Mouse (Mus musculus) liver, embryonic 14.5 days (tissue): ENCODE measurements around the gene Sdk1. TPM values are rescaled to one million over a fixed set of nuclear protein-coding genes. Genes with fewer than 3 reads are reported as not detected.
A peak's percentile ranks its signal among the peaks of the same experiment; 100 is the strongest.

Experiments used
- ATAC-seq: fragments of 200-750 bp; cut with Nextera tagmentation; 2 replicates; pipeline ENCODE4 v1.8.0; 2017; ENCODE audit warnings: moderate number of reproducible peaks, mild to moderate bottlenecking, moderate library complexity; ENCODE audit not compliant: insufficient read depth
- DNase-seq, 3 experiments: peaks; one replicate each; pipeline ENCODE4 v3.0.0-alpha.2; 2012 to 2013; ENCODE audit warnings: low read depth in 3 of 3, low spot score in 3 of 3
- H3K27ac ChIP-seq: fragments of 300-500 bp; sonication (generic); 2 replicates; pipeline ENCODE4 v1.5.1; 2014; ENCODE audit warnings: moderate library complexity, mild to moderate bottlenecking, control low read depth, inconsistent platforms
- H3K27me3 ChIP-seq: fragments of 300-500 bp; sonication (generic); 2 replicates; pipeline ENCODE4 v1.6.1; 2014; ENCODE audit warnings: mild to moderate bottlenecking, low read length, moderate library complexity; ENCODE audit not compliant: control insufficient read depth, insufficient read depth
- H3K36me3 ChIP-seq: fragments of 300-500 bp; sonication (generic); replicated peaks from 2 replicates; pipeline ENCODE4 v1.6.1; 2014; ENCODE audit warnings: low read depth; ENCODE audit not compliant: control insufficient read depth, insufficient read depth
- H3K4me1 ChIP-seq, 2 experiments: fragments of 200-500 bp in 1 of 2; fragments of 300-500 bp in 1 of 2; sonication (generic) in 1 of 2; replicated peaks; 2 replicates each; pipeline ENCODE4 v1.6.1; 2012 to 2014; ENCODE audit warnings: antibody characterized with exemption in 1 of 2, inconsistent platforms in 1 of 2, low read length in 1 of 2; ENCODE audit not compliant: control insufficient read depth in 2 of 2, insufficient read depth in 2 of 2
- H3K4me2 ChIP-seq: fragments of 300-500 bp; sonication (generic); 2 replicates; pipeline ENCODE4 v1.6.1; 2014; ENCODE audit warnings: low read depth, mild to moderate bottlenecking, control low read depth, moderate library complexity
- H3K4me3 ChIP-seq, 2 experiments: fragments of 200-500 bp in 1 of 2; fragments of 300-500 bp in 1 of 2; sonication (generic) in 1 of 2; 2 replicates each; pipeline ENCODE4 v1.5.1; 2012 to 2014; ENCODE audit warnings: low read depth in 2 of 2, low read length in 2 of 2, mild to moderate bottlenecking in 2 of 2, control low read depth in 1 of 2, inconsistent platforms in 1 of 2, moderate library complexity in 1 of 2; ENCODE audit not compliant: insufficient read depth in 1 of 2
- H3K9ac ChIP-seq: fragments of 300-500 bp; sonication (generic); replicated peaks from 2 replicates; pipeline ENCODE4 v1.6.1; 2014; ENCODE audit warnings: mild to moderate bottlenecking, control low read depth, moderate library complexity
- H3K9me3 ChIP-seq: fragments of 300-500 bp; sonication (generic); 2 replicates; pipeline ENCODE4 v1.6.1; 2016; ENCODE audit warnings: low read length, mixed read lengths; ENCODE audit not compliant: control insufficient read depth
- CTCF ChIP-seq: IDR thresholded peaks from 2 replicates; pipeline ENCODE4 v1.5.1; 2016; ENCODE audit warnings: antibody characterized with exemption, low read depth, control low read depth
- EP300 ChIP-seq: IDR thresholded peaks from 2 replicates; pipeline ENCODE4 v1.6.1; 2016; ENCODE audit warnings: antibody characterized with exemption, low read depth
- WGBS: fragments of 180-500 bp; shearing (Covaris S2); extraction: QIAGEN DNeasy Blood & Tissue Kit; methylation state at CpG from one replicate; pipeline ENCODE4 v1.1.7; 2014; ENCODE audit not compliant: insufficient replicate concordance; 5-methylcytosine and 5-hydroxymethylcytosine counted together
- polyA plus RNA-seq, 2 experiments: library from polyadenylated mRNA; depleted of rRNA in 1 of 2; stranded (reverse) in 1 of 2; unstranded in 1 of 2; fragments of >200 nt; fragmentation: Nextera tagmentation in 1 of 2; extraction: Ambion mirVana in 1 of 2; gene quantifications; 2 replicates each; pipeline versions ENCODE4 v1.2.1 to v1.2.3; 2012 to 2014

Sdk1 gene
- polyA plus RNA-seq, 2 experiments, result 0.01 to 0.25 TPM

- no peak overlapping the region for H3K4me2 ChIP-seq
- no peaks in the 10 kb centered on the region for H3K9me3 ChIP-seq
- no peaks in the 10 kb centered on the region for H3K36me3 ChIP-seq
- ATAC-seq, result no peak
- no peak overlapping the region for H3K9ac ChIP-seq
- no peak overlapping the region for H3K27ac ChIP-seq
- H3K27me3 ChIP-seq, result no peaks in the 10 kb centered on the region
- no peak for DNase-seq
- no peak overlapping the region for H3K4me3 ChIP-seq
- 5% methylated on average over 1 of the region's 1 CpGs for WGBS
- TF ChIP-seq CTCF (no peak), EP300 (no peak)
- no peaks in the 10 kb centered on the region for H3K4me1 ChIP-seq
These were observed 746.1 kb downstream of the Sdk1 start for GRCm38 (mm10) chr5:141987287-141987799.

GRCm38 (mm10) chr5:141988685-141989084, 747.4 kb downstream of the Sdk1 start:
- H3K4me1 ChIP-seq, result no peaks in the 10 kb centered on the region
- H3K36me3 ChIP-seq, result no peaks in the 10 kb centered on the region
- no peaks in the 10 kb centered on the region for H3K9me3 ChIP-seq
- H3K27ac ChIP-seq, result no peak overlapping the region
- no peaks in the 10 kb centered on the region for H3K27me3 ChIP-seq
- no peak overlapping the region for H3K9ac ChIP-seq
- ATAC-seq (no peak), DNase-seq (no peak)
- H3K4me2 ChIP-seq, result no peak overlapping the region
- H3K4me3 ChIP-seq, result no peak overlapping the region
- TF ChIP-seq EP300, result no peak
- WGBS, result 51% methylated on average over 5 of the region's 5 CpGs

GRCm38 (mm10) chr5:141994192-141994591, 752.9 kb downstream of the Sdk1 start:
- no peaks in the 10 kb centered on the region for H3K4me1 ChIP-seq
- no peak for ATAC-seq

DNA sequence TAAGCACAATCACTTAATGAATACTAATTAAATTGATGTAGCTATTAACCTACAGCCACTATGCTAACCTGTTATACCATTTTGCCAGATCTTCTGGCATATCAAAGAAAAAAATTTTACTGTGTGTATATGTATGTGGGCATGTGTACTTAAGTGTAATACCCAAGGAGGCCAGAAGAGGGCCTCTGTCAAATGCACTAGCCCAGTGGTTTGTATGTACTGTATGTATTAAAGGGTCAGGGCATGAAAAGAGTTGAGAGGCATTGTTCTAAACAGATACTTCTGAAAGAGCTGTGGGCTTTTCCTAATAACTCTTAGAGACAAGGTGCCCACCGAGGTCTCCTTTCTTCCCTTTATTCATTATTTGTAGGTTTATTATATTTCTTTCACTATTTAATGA, 759.0 kb downstream of the Sdk1 start:
- Histone ChIP-seq H3K36me3 (no peaks in the 10 kb centered on the region), H3K4me1 (no peaks in the 10 kb centered on the region), H3K27ac (no peak overlapping the region), H3K4me3 (no peak overlapping the region), H3K9ac (no peak overlapping the region), H3K27me3 (no peaks in the 10 kb centered on the region), H3K9me3 (no peaks in the 10 kb centered on the region; the same call in 1 of the 2 replicates), H3K4me2 (no peak overlapping the region)
- TF ChIP-seq EP300 (no peak), CTCF (peak; percentile 4; the same call in 1 of the 2 replicates)
- ATAC-seq, result no peak
- no peak for DNase-seq
- 68% methylated on average over 1 of the region's 1 CpGs for WGBS

More at GRCm38 (mm10) chr5:141994192-141994591, 752.9 kb downstream of the Sdk1 start:
- H3K4me2 ChIP-seq, result no peak overlapping the region
- H3K4me3 ChIP-seq, result no peak overlapping the region
- H3K36me3 ChIP-seq, result no peaks in the 10 kb centered on the region
- no peak for DNase-seq
- no peak overlapping the region for H3K9ac ChIP-seq
- no peaks in the 10 kb centered on the region; the same call in 1 of the 2 replicates for H3K9me3 ChIP-seq
- H3K27me3 ChIP-seq, result no peaks in the 10 kb centered on the region
- WGBS, result 44% methylated on average over 3 of the region's 3 CpGs
- TF ChIP-seq CTCF (no peak), EP300 (no peak)
- no peak overlapping the region for H3K27ac ChIP-seq

DNA sequence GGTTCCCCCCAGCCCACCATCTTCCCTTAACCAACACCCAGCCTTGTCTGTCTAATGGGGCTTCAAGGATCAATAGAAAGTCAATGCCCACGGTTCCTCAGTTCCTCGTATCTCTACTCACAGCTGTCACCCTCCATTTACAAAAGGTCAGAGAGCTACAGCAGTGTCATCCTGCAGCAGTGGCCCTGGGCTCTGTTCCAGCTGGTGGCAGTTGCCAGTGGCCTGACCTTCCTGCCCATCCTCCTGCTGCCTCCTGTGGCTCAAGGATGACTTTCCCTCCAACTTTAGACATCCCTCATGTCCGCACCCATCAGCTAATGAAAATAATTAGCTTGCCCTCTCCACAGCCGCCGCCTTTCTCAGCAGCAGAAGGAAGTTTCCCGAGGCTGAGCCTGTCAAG, 759.8 kb downstream of the Sdk1 start:
- H3K9me3 ChIP-seq, result no peaks in the 10 kb centered on the region; the same call in 1 of the 2 replicates
- H3K27ac ChIP-seq, result no peak overlapping the region
- H3K36me3 ChIP-seq, result no peaks in the 10 kb centered on the region
- DNase-seq (no peak), ATAC-seq (no peak)
- H3K4me2 ChIP-seq, result no peak overlapping the region
- H3K9ac ChIP-seq, result no peak overlapping the region
- no peaks in the 10 kb centered on the region for H3K4me1 ChIP-seq
- no peaks in the 10 kb centered on the region for H3K27me3 ChIP-seq
- no peak overlapping the region for H3K4me3 ChIP-seq
- 48% methylated on average over 6 of the region's 6 CpGs for WGBS
- TF ChIP-seq CTCF (no peak), EP300 (no peak)
